ENCODE assay signal across 19 mouse cellular contexts in genomic region chr13:56357955-56358354, GRCm38 (mm10).
"Had no signal": no experiment of that assay in that cellular context is flagged by ENCODE, and none has a peak within 500 bp of the region (broad histone marks: within the 10 kb centered on the region; RNA-seq: fewer than 3 reads in every experiment).

No protein-coding gene starts in this region.

- H3K9ac ChIP-seq: lung, embryonic 15.5 days; midbrain, embryonic 13.5 days; midbrain, embryonic 15.5 days; neural tube, embryonic 12.5 days had no signal

- H3K9me3 ChIP-seq: lung, embryonic 15.5 days; midbrain, embryonic 13.5 days; midbrain, embryonic 15.5 days; neural tube, embryonic 12.5 days had no signal

- H3K27ac ChIP-seq: lung, embryonic 15.5 days; macrophage; midbrain, embryonic 13.5 days; midbrain, embryonic 15.5 days; neural tube, embryonic 12.5 days had no signal

- H3K4me3 ChIP-seq: lung, embryonic 15.5 days; megakaryocyte, embryonic 14.5 days; midbrain, embryonic 13.5 days; midbrain, embryonic 15.5 days; neural tube, embryonic 12.5 days had no signal

- H3K36me3 ChIP-seq: lung, embryonic 15.5 days; midbrain, embryonic 13.5 days; midbrain, embryonic 15.5 days; neural tube, embryonic 12.5 days had no signal

- H3K27me3 ChIP-seq: lung, embryonic 15.5 days; midbrain, embryonic 15.5 days; neural tube, embryonic 12.5 days had no signal

- DNase-seq: lung, adult 2 months; lung, postnatal 14 days; lung, postnatal 36 days; retina, postnatal 1 day; right cerebral cortex, adult 18-20 months; right cerebral cortex, postnatal 25 days; right cerebral cortex, postnatal 4 days; spleen, adult 18-20 months; thymus, adult 18-20 months; thymus, postnatal 14 days; thymus, postnatal 36 days had no signal

- H3K4me1 ChIP-seq: lung, embryonic 15.5 days; midbrain, embryonic 13.5 days; midbrain, embryonic 15.5 days; neural tube, embryonic 12.5 days had no signal

- ATAC-seq: lung, postnatal 0 days; midbrain, embryonic 13.5 days; midbrain, embryonic 15.5 days had no signal

- H3K4me2 ChIP-seq: lung, embryonic 15.5 days; midbrain, embryonic 11.5 days; midbrain, embryonic 13.5 days; midbrain, embryonic 15.5 days; neural tube, embryonic 12.5 days had no signal
